ENCODE assay signal across 8 mouse cellular contexts in genomic region chr11:64434611-64435545, GRCm38 (mm10). TPM values are rescaled to one million over a fixed set of nuclear protein-coding genes. Genes with fewer than 3 reads are reported as not detected.
A peak's percentile ranks its signal among the peaks of the same experiment; 100 is the strongest.
DNase-seq lines count a peak whose midpoint lies in the region; ATAC-seq and TF ChIP-seq lines count a peak whose summit lies in the region.

Gene Hs3st3a1 (plus strand): TSS chr11:64435332.

- peak within 1 kb of the TSS; percentile 77 for H3K9ac ChIP-seq in hindbrain, embryonic 11.5 days (ENCODE audit: low read depth, low read length)

- under 1% methylated on average over 36 of the region's 36 CpGs for WGBS in hindbrain, embryonic 11.5 days
- under 1% methylated on average over 30 of the region's 36 CpGs for WGBS in limb, embryonic 10.5 days

- TF ChIP-seq CTCF in bone marrow macrophage, adult 2 months (IDR thresholded peaks at IDR 0.05; ENCODE audit: low read depth, low read length) = no peak

- no peaks in the 10 kb centered on the region for H3K36me3 ChIP-seq in hindbrain, embryonic 11.5 days (ENCODE audit: control insufficient read depth, insufficient read depth, low read length)
- H3K36me3 ChIP-seq in limb, embryonic 10.5 days = no peaks in the 10 kb centered on the region

- TF ChIP-seq POLR2A in bone marrow macrophage, adult 2 months (IDR thresholded peaks at IDR 0.05; ENCODE audit: borderline replicate concordance, low read depth, low read length) = no peak

- no peak within 1 kb of the TSS for H3K27ac ChIP-seq in bone marrow macrophage, adult 2 months (ENCODE audit: insufficient read depth, low read depth, low read length)
- peak within 1 kb of the TSS; percentile 70 for H3K27ac ChIP-seq in hindbrain, embryonic 11.5 days (ENCODE audit: low read depth, low read length)
- peak within 1 kb of the TSS; percentile 95 for H3K27ac ChIP-seq in limb, embryonic 10.5 days

- DNase-seq in Muller cell, postnatal 12 days (ENCODE audit: inconsistent ontology term) = peak; percentile 73
- peak; percentile 11 to 25 for DNase-seq in frontal cortex, postnatal 36 days (ENCODE audit: low spot score in 2 of 2)
- DNase-seq in hindbrain, embryonic 11.5 days (ENCODE audit: low spot score) = peak; percentile 74
- DNase-seq in limb, embryonic 10.5 days (ENCODE audit: low spot score) = peak; percentile 84
- peak; percentile 83 for DNase-seq in mesoderm, embryonic 11.5 days (ENCODE audit: low read depth, low spot score)
- peak; percentile 4 to 22 for DNase-seq in spleen, postnatal 10 days (ENCODE audit: low spot score in 2 of 2)
- no peak for DNase-seq in cerebellum, adult 9-11 months

- H3K9me3 ChIP-seq in hindbrain, embryonic 11.5 days (ENCODE audit: control insufficient read depth, low read length) = no peaks in the 10 kb centered on the region
- H3K9me3 ChIP-seq in limb, embryonic 10.5 days (replicated peaks) = no peaks in the 10 kb centered on the region

- peak within 1 kb of the TSS; percentile 73 for H3K4me2 ChIP-seq in hindbrain, embryonic 11.5 days (replicated peaks; ENCODE audit: low read depth, low read length)

- peaks cover 9% of the 10 kb centered on the region for H3K27me3 ChIP-seq in hindbrain, embryonic 11.5 days (ENCODE audit: control insufficient read depth, insufficient read depth, low read length)
- H3K27me3 ChIP-seq in limb, embryonic 10.5 days (ENCODE audit: low read depth, poor library complexity, severe bottlenecking) = peaks cover 19% of the 10 kb centered on the region; the same call in 1 of the 2 replicates

- H3K4me3 ChIP-seq in bone marrow macrophage, adult 2 months (ENCODE audit: insufficient read depth, low read length) = peak within 1 kb of the TSS; percentile 50
- H3K4me3 ChIP-seq in hindbrain, embryonic 11.5 days (ENCODE audit: low read depth, low read length) = peak within 1 kb of the TSS; percentile 59
- peak within 1 kb of the TSS; percentile 82 for H3K4me3 ChIP-seq in limb, embryonic 10.5 days

- no peaks in the 10 kb centered on the region; the same call in 1 of the 2 replicates for H3K4me1 ChIP-seq in bone marrow macrophage, adult 2 months (ENCODE audit: control insufficient read depth, insufficient read depth, low read length)
- peaks cover 9% of the 10 kb centered on the region; the same call in 1 of the 2 replicates for H3K4me1 ChIP-seq in hindbrain, embryonic 11.5 days (replicated peaks; ENCODE audit: control insufficient read depth, insufficient read depth, low read length)
- H3K4me1 ChIP-seq in limb, embryonic 10.5 days = peaks cover 30% of the 10 kb centered on the region

- peak; percentile 87 for ATAC-seq in hindbrain, embryonic 11.5 days (ENCODE audit: low FRiP score)

RNA-seq across cellular contexts. Expression of gene Hs3st3a1, which starts in this region (rescaled TPM):
- not detected in 2 replicates for polyA plus RNA-seq in bone marrow macrophage, adult 2 months (2012; ENCODE audit: insufficient read depth, insufficient read length, missing spikeins)
- 2.0 and 2.2 TPM in 2 replicates for polyA plus RNA-seq in hindbrain, embryonic 11.5 days (2014; fragmentation: Nextera tagmentation; extraction: Ambion mirVana)
- polyA plus RNA-seq in limb, embryonic 10.5 days (2016; fragmentation: Nextera tagmentation; extraction: Ambion mirVana) = 2.2 and 2.4 TPM in 2 replicates
